Mouse (Mus musculus) spleen, adult 2 months (tissue): ENCODE data around the gene Polr3c. TPM values are rescaled to one million over a fixed set of nuclear protein-coding genes. Genes with fewer than 3 reads are reported as not detected.
A peak's percentile ranks its signal among the peaks of the same experiment; 100 is the strongest.

Source experiments
- DNase-seq, 2 experiments: peaks; one replicate each; pipeline versions ENCODE4 v3.0.0 to v3.0.0-alpha.2; 2012 to 2021; ENCODE audit warnings: low spot score in 2 of 2, low read depth in 1 of 2
- H3K27ac ChIP-seq: fragments of 200-500 bp; 2 replicates; pipeline ENCODE4 v1.5.1; 2012; ENCODE audit warnings: low read length, inconsistent platforms; ENCODE audit not compliant: insufficient read depth
- H3K27me3 ChIP-seq: fragments of 200-500 bp; 2 replicates; pipeline ENCODE4 v1.6.1; 2012; ENCODE audit warnings: mild to moderate bottlenecking, moderate library complexity, low read length, inconsistent platforms; ENCODE audit not compliant: control insufficient read depth, insufficient read depth
- H3K36me3 ChIP-seq: fragments of 200-500 bp; 2 replicates; pipeline ENCODE4 v1.6.1; 2012; ENCODE audit warnings: mild to moderate bottlenecking, low read length, inconsistent platforms; ENCODE audit not compliant: control insufficient read depth, insufficient read depth
- H3K4me1 ChIP-seq: fragments of 200-500 bp; 2 replicates; pipeline ENCODE4 v1.6.1; 2011; ENCODE audit warnings: inconsistent platforms; ENCODE audit not compliant: control insufficient read depth, insufficient read depth, insufficient read length
- H3K4me3 ChIP-seq: fragments of 200-500 bp; 2 replicates; pipeline ENCODE4 v1.5.1; 2011; ENCODE audit warnings: mild to moderate bottlenecking, inconsistent platforms; ENCODE audit not compliant: insufficient read depth, insufficient read length; ENCODE audit errors: extremely low read depth
- CTCF ChIP-seq: fragments of 200-500 bp; IDR thresholded peaks from 2 replicates; pipeline ENCODE4 v1.5.1; 2011; ENCODE audit warnings: mild to moderate bottlenecking, inconsistent platforms; ENCODE audit not compliant: insufficient read depth, insufficient read length, insufficient replicate concordance; ENCODE audit errors: extremely low read depth
- POLR2A ChIP-seq: fragments of 200-500 bp; IDR thresholded peaks from 2 replicates; pipeline ENCODE4 v1.6.1; 2011; ENCODE audit warnings: low read depth, low read length, inconsistent platforms
- WGBS: fragments of 180-500 bp; shearing (Covaris S2); methylation state at CpG from one replicate; pipeline ENCODE4 v1.1.7; 2018; 5-methylcytosine and 5-hydroxymethylcytosine counted together
- polyA plus RNA-seq: library from polyadenylated mRNA; depleted of rRNA; stranded (reverse); fragments of >200 nt; gene quantifications from 2 replicates; pipeline ENCODE4 v1.2.3, GENCODE M21; 2012

Polr3c gene
- polyA plus RNA-seq, 1 experiment: 24.8 TPM

GRCm38 (mm10) chr3:96730785-96731184 lies 3.4 kb upstream of the Polr3c start:
- Histone ChIP-seq H3K27me3 (no peaks in the 10 kb centered on the region), H3K4me1 (peaks cover 12% of the 10 kb centered on the region), H3K27ac (no peak overlapping the region), H3K36me3 (no peaks in the 10 kb centered on the region), H3K4me3 (no peak overlapping the region)
- DNase-seq: no peak
- TF ChIP-seq CTCF: no peak
- no peak for TF ChIP-seq POLR2A
- 71% methylated on average over 5 of the region's 5 CpGs for WGBS

- H3K27ac ChIP-seq: no peak overlapping the region
- H3K4me3 ChIP-seq: no peak overlapping the region
- DNase-seq: no peak
- no peaks in the 10 kb centered on the region for H3K27me3 ChIP-seq
- peaks cover 7% of the 10 kb centered on the region for H3K4me1 ChIP-seq
- 35% methylated on average over 3 of the region's 3 CpGs for WGBS
- TF ChIP-seq POLR2A (no peak), CTCF (no peak)
- H3K36me3 ChIP-seq: no peaks in the 10 kb centered on the region
These were observed 2.0 kb upstream of the Polr3c start for GRCm38 (mm10) chr3:96729403-96729784.

- peaks cover 5% of the 10 kb centered on the region for H3K4me1 ChIP-seq
- no peak overlapping the region for H3K27ac ChIP-seq
- 39% methylated on average over 7 of the region's 7 CpGs for WGBS
- DNase-seq: no peak
- TF ChIP-seq POLR2A: no peak
- no peak for TF ChIP-seq CTCF
- H3K4me3 ChIP-seq: peak overlapping the region; percentile 83; the same call in 1 of the 2 replicates
- no peaks in the 10 kb centered on the region for H3K27me3 ChIP-seq
- peaks cover 2% of the 10 kb centered on the region for H3K36me3 ChIP-seq
These were observed 1.4 kb upstream of the Polr3c start for GRCm38 (mm10) chr3:96728634-96729402.

GRCm38 (mm10) chr3:96727828-96728633 lies 603 bp upstream of the Polr3c start:
- under 1% methylated on average over 42 of the region's 42 CpGs for WGBS
- Histone ChIP-seq H3K36me3 (peaks cover 6% of the 10 kb centered on the region), H3K4me1 (peaks cover 5% of the 10 kb centered on the region), H3K27me3 (no peaks in the 10 kb centered on the region), H3K27ac (peak overlapping the region; percentile 89), H3K4me3 (peak overlapping the region; percentile 83)
- TF ChIP-seq CTCF (no peak), POLR2A (no peak)
- peak in 1 of 2 experiments; percentile 26 for DNase-seq

- TF ChIP-seq POLR2A (no peak), CTCF (no peak)
- Histone ChIP-seq H3K4me1 (peaks cover 3% of the 10 kb centered on the region; the same call in 1 of the 2 replicates), H3K4me3 (no peak overlapping the region), H3K36me3 (peaks cover 34% of the 10 kb centered on the region), H3K27ac (no peak overlapping the region), H3K27me3 (no peaks in the 10 kb centered on the region)
- no peak for DNase-seq
- WGBS: 80% methylated on average over 14 of the region's 14 CpGs
These were observed 8.3 kb downstream of the Polr3c start for GRCm38 (mm10) chr3:96719173-96719572.

- WGBS: 9% methylated on average over 2 of the region's 2 CpGs
- H3K27ac ChIP-seq: peak overlapping the region; percentile 23
- peaks cover 39% of the 10 kb centered on the region for H3K36me3 ChIP-seq
These were observed 11.6 kb downstream of the Polr3c start for GRCm38 (mm10) chr3:96715854-96716253.

More at GRCm38 (mm10) chr3:96715854-96716253, 11.6 kb downstream of the Polr3c start:
- Histone ChIP-seq H3K4me1 (peaks cover 3% of the 10 kb centered on the region; the same call in 1 of the 2 replicates), H3K27me3 (no peaks in the 10 kb centered on the region), H3K4me3 (no peak overlapping the region)
- no peak for DNase-seq
- TF ChIP-seq CTCF: no peak
- no peak for TF ChIP-seq POLR2A
